Mouse (Mus musculus) fibroblast of lung, adult 2 months (primary cell): ENCODE measurements around the gene Nmd3.

Experiments used
- DNase-seq: peaks from one replicate; pipeline ENCODE4 v3.0.0-alpha.2; 2011; ENCODE audit warnings: low read depth

The Nmd3 gene

GRCm38 (mm10) chr3:69721814-69722186, at the start of gene Nmd3:
Gene Nmd3, plus strand, starts transcription at chr3:69721985.
- DNase-seq, result peak; percentile 83

- DNase-seq, result no peak
Measured at GRCm38 (mm10) chr3:69673351-69673750, 48.4 kb upstream of the Nmd3 start.

- DNase-seq, result no peak
Measured at GRCm38 (mm10) chr3:69674206-69674605, 47.6 kb upstream of the Nmd3 start.

- DNase-seq, result no peak
Measured at GRCm38 (mm10) chr3:69689791-69690190, 32.0 kb upstream of the Nmd3 start.

GRCm38 (mm10) chr3:69690939-69691338, 30.8 kb upstream of the Nmd3 start:
- no peak for DNase-seq

GRCm38 (mm10) chr3:69699851-69700500, 21.8 kb upstream of the Nmd3 start:
- no peak for DNase-seq

GRCm38 (mm10) chr3:69701905-69702304, 19.9 kb upstream of the Nmd3 start:
- DNase-seq, result no peak

- no peak for DNase-seq
Measured at GRCm38 (mm10) chr3:69702421-69702820, 19.4 kb upstream of the Nmd3 start.

- DNase-seq, result no peak
Measured at GRCm38 (mm10) chr3:69709043-69709929, 12.5 kb upstream of the Nmd3 start.

- no peak for DNase-seq
Measured at GRCm38 (mm10) chr3:69711907-69712600, 9.7 kb upstream of the Nmd3 start.

- no peak for DNase-seq
Measured at GRCm38 (mm10) chr3:69717476-69717875, 4.3 kb upstream of the Nmd3 start.

GRCm38 (mm10) chr3:69722187-69722867, 542 bp downstream of the Nmd3 start:
- no peak for DNase-seq

- DNase-seq, result no peak
Measured at GRCm38 (mm10) chr3:69723161-69723560, 1.4 kb downstream of the Nmd3 start.

GRCm38 (mm10) chr3:69730930-69731329, 9.1 kb downstream of the Nmd3 start:
- no peak for DNase-seq

GRCm38 (mm10) chr3:69733939-69734338, 12.2 kb downstream of the Nmd3 start:
- DNase-seq, result no peak

GRCm38 (mm10) chr3:69755192-69755591, 33.4 kb downstream of the Nmd3 start:
- DNase-seq, result no peak

- no peak for DNase-seq
Measured at GRCm38 (mm10) chr3:69755968-69756367, 34.2 kb downstream of the Nmd3 start.

GRCm38 (mm10) chr3:69756499-69756898, 34.7 kb downstream of the Nmd3 start:
- DNase-seq, result peak; percentile 27

GRCm38 (mm10) chr3:69757456-69757855, 35.7 kb downstream of the Nmd3 start:
- no peak for DNase-seq

GRCm38 (mm10) chr3:69760081-69760480, 38.3 kb downstream of the Nmd3 start:
- no peak for DNase-seq

- no peak for DNase-seq
Measured at GRCm38 (mm10) chr3:69761195-69761594, 39.4 kb downstream of the Nmd3 start.

- no peak for DNase-seq
Measured at GRCm38 (mm10) chr3:69762838-69763368, 41.1 kb downstream of the Nmd3 start.
